Mouse (Mus musculus) heart, adult 2 months (tissue): ENCODE results near the gene Evi5. TPM values are rescaled to one million over a fixed set of nuclear protein-coding genes. Genes with fewer than 3 reads are reported as not detected.

Experiments
- DNase-seq, 2 experiments: peaks; one replicate each; pipeline ENCODE4 v3.0.0; 2021
- H3K27ac ChIP-seq: fragments of 200-600 bp; 2 replicates; pipeline ENCODE4 v1.8.1; 2022
- H3K27me3 ChIP-seq: fragments of 200-500 bp; 2 replicates; pipeline ENCODE4 v1.6.1; 2012; ENCODE audit warnings: mild to moderate bottlenecking, low read length, inconsistent platforms, mixed read lengths; ENCODE audit not compliant: control insufficient read depth, insufficient read depth
- H3K36me3 ChIP-seq: fragments of 200-500 bp; 2 replicates; pipeline ENCODE4 v1.6.1; 2012; ENCODE audit warnings: low read length, inconsistent platforms; ENCODE audit not compliant: control insufficient read depth, insufficient read depth
- H3K4me1 ChIP-seq: fragments of 200-500 bp; 2 replicates; pipeline ENCODE4 v1.6.1; 2011; ENCODE audit warnings: low read length; ENCODE audit not compliant: control insufficient read depth, insufficient read depth
- H3K4me3 ChIP-seq: fragments of 200-600 bp; 2 replicates; pipeline ENCODE4 v1.8.1; 2022
- H3K79me2 ChIP-seq: fragments of 200-500 bp; replicated peaks from 2 replicates; pipeline ENCODE4 v1.6.1; 2012; ENCODE audit warnings: mild to moderate bottlenecking, inconsistent platforms, low read length, moderate library complexity, mixed read lengths; ENCODE audit not compliant: control insufficient read depth, insufficient read depth
- H3K9ac ChIP-seq: fragments of 200-500 bp; 2 replicates; pipeline ENCODE4 v1.6.1; 2012; ENCODE audit warnings: low read depth, mild to moderate bottlenecking, control low read depth, inconsistent platforms, low read length, mixed read lengths
- CTCF ChIP-seq: fragments of 200-600 bp; IDR thresholded peaks from 2 replicates; pipeline ENCODE4 v1.8.1; 2022; ENCODE audit warnings: antibody characterized with exemption, mild to moderate bottlenecking, moderate library complexity
- EP300 ChIP-seq: fragments of 200-500 bp; IDR thresholded peaks from 2 replicates; pipeline ENCODE4 v1.6.1; 2011; ENCODE audit warnings: low read depth, low read length, control low read depth; ENCODE audit not compliant: insufficient read depth
- POLR2A ChIP-seq: fragments of 200-500 bp; IDR thresholded peaks from 2 replicates; pipeline ENCODE4 v1.6.1; 2011; ENCODE audit warnings: mild to moderate bottlenecking, low read depth, low read length, control low read depth; ENCODE audit not compliant: insufficient read depth
- WGBS: fragments of 180-500 bp; shearing (Covaris S2); methylation state at CpG from one replicate; pipeline ENCODE4 v1.1.7; 2018; 5-methylcytosine and 5-hydroxymethylcytosine counted together
- intact Hi-C: fragments of 180-260 bp; cut with DNase I; formaldehyde crosslinking; loops from one replicate; pipeline ENCODE4 v1.15.1; 2025
- polyA plus RNA-seq: library from polyadenylated mRNA; depleted of rRNA; stranded (reverse); fragments of >200 nt; gene quantifications from 2 replicates; pipeline ENCODE4 v1.2.3, GENCODE M21; 2012
- total RNA-seq, 2 experiments: library from RNA; stranded (reverse); gene quantifications; 2 replicates each; pipeline ENCODE4 v1.2.3; 2021

Evi5 gene
- total and polyA plus RNA-seq, 3 experiments: 7.4 to 21.7 (median 20.5) TPM

GRCm38 (mm10) chr5:107749229-107749916 is 125.5 kb downstream of the Evi5 start:
- H3K4me1 ChIP-seq: no peaks in the 10 kb centered on the region; the same call in 1 of the 2 replicates
- 47% methylated on average over 9 of the region's 9 CpGs for WGBS
- no peaks in the 10 kb centered on the region for H3K79me2 ChIP-seq
- intact Hi-C loops: no loop called here
- DNase-seq: no peak
- H3K27ac ChIP-seq: no peak overlapping the region
- H3K27me3 ChIP-seq: no peaks in the 10 kb centered on the region
- no peak overlapping the region for H3K9ac ChIP-seq
- H3K4me3 ChIP-seq: no peak overlapping the region
- peaks cover 6% of the 10 kb centered on the region for H3K36me3 ChIP-seq
- TF ChIP-seq EP300 (no peak), CTCF (no peak), POLR2A (no peak)

DNA sequence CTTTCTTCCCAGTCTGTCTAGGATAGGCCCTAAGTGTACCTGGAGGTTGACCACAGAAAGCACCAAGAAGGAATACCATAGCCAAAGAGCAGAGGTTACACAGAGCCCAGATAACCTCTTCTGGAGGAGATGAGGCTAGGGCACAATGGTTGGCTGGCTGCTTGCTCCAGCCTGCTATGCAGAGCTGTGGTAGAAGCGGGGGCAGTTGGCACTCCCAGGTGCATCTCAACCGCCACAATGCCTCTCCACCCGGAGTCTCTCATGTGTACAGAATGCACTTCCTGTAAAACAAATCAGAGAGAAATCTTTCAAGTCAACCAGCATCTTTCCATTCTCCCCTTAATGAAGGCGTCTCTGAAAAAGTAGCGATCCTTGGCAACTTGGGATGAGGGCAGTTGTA is 135.9 kb downstream of the Evi5 start:
- no peak overlapping the region for H3K9ac ChIP-seq
- DNase-seq: no peak
- TF ChIP-seq CTCF: no peak
- no peak for TF ChIP-seq POLR2A
- no peak for TF ChIP-seq EP300
- WGBS: 88% methylated on average over 5 of the region's 5 CpGs
- no peaks in the 10 kb centered on the region for H3K36me3 ChIP-seq
- H3K27me3 ChIP-seq: no peaks in the 10 kb centered on the region
- H3K79me2 ChIP-seq: no peaks in the 10 kb centered on the region
- no peak overlapping the region for H3K27ac ChIP-seq
- intact Hi-C loops: no loop called here
- no peaks in the 10 kb centered on the region for H3K4me1 ChIP-seq
- H3K4me3 ChIP-seq: no peak overlapping the region

DNA sequence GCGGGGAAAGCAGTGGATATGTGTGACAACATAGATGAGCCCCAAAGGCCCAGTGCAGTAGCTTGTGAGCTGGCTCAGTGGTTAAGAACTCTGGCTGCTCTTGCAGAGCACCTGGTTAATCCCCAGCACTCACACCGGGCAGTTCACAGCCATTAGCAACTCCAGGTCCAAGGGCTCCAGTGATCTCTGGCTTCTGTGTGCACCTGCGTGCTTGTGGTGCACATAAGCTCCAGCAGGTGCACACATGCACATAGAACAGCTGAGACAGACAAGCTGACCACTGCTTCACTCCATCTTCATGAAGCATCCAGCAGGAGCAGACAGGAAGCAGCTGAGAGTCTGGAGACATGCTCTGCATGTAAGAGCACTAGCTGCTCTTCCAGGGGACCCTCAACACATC is 136.6 kb downstream of the Evi5 start:
- no peak overlapping the region for H3K9ac ChIP-seq
- H3K27me3 ChIP-seq: no peaks in the 10 kb centered on the region
- 77% methylated on average over 3 of the region's 3 CpGs for WGBS
- DNase-seq: no peak
- H3K4me1 ChIP-seq: no peaks in the 10 kb centered on the region
- H3K27ac ChIP-seq: no peak overlapping the region
- no peaks in the 10 kb centered on the region for H3K36me3 ChIP-seq
- H3K4me3 ChIP-seq: no peak overlapping the region
- intact Hi-C loops: no loop called here
- no peaks in the 10 kb centered on the region for H3K79me2 ChIP-seq
- TF ChIP-seq POLR2A (no peak), EP300 (no peak), CTCF (no peak)

DNA sequence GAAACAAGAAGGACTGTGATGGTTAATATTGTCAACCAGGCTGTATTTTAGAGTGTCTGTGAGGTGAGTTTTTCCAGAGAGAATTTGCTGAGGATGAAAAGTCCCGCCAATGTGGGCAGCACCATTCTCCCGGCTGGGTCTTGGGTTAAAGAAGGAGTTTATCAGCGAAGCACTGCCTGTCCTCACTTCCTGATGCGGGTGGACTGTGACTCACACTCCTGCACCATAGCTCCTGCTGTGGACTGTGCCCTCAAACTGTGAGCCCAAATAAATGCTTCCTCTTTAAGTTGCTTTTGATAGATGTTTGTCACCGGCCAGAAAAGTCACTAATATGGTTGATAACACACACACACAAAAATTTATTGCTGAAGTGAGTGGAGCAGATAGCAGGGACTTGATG is 138.7 kb downstream of the Evi5 start:
- WGBS: 64% methylated on average over 5 of the region's 5 CpGs
- intact Hi-C loops: no loop called here
- Histone ChIP-seq H3K4me1 (no peaks in the 10 kb centered on the region), H3K27ac (no peak overlapping the region), H3K4me3 (no peak overlapping the region), H3K36me3 (no peaks in the 10 kb centered on the region), H3K9ac (no peak overlapping the region), H3K27me3 (0 out of 2 replicates have a peak, but pooled peaks cover 1% of the 10 kb centered on the region), H3K79me2 (no peaks in the 10 kb centered on the region)
- no peak for DNase-seq
- TF ChIP-seq POLR2A (no peak), CTCF (no peak), EP300 (no peak)

DNA sequence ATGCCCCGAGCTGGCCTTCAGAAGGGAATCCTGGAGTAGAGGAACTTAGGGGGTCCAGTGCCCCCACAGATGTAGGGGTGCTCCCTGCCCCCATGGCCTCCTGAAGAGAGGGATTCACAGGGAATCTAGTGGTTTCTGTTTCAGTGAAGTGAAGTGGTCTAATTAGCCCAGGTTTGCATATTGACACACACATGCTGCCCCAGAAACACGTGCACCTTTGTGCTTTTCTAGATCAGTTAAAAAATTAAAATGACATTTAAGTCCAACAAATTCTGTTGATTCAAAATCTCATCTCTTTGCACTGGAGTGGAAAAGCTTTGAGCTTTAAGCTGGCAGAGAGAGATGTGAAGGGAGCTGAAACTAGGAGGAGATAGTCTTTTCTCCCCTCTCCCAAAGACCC is 143.1 kb downstream of the Evi5 start:
- no peak overlapping the region for H3K4me3 ChIP-seq
- DNase-seq: no peak
- no peak overlapping the region for H3K9ac ChIP-seq
- TF ChIP-seq CTCF (no peak), POLR2A (no peak), EP300 (no peak)
- intact Hi-C loops: no loop called here
- no peaks in the 10 kb centered on the region for H3K36me3 ChIP-seq
- peaks cover 10% of the 10 kb centered on the region; the same call in 1 of the 2 replicates for H3K27me3 ChIP-seq
- no peaks in the 10 kb centered on the region for H3K79me2 ChIP-seq
- no peaks in the 10 kb centered on the region for H3K4me1 ChIP-seq
- no peak overlapping the region for H3K27ac ChIP-seq
- 40% methylated on average over 2 of the region's 2 CpGs for WGBS

DNA sequence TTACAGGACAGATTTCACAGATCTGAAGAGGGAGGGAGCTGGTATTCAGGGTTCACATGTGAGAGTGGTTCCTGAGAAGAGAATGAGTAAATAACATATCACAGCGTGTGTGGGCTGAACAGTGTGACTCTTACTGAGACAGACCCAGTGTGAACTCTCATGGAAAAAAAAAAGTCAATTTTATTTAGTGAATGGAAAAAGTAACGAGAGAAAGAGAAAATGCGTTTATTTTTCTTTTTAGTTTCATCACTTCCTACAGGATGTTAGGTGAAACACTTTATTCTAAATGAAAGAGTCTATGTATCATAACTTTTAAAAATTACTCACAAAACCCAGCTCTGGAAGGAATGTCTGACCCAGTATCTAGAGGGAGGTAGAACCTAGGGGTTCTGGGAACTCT is 143.5 kb downstream of the Evi5 start:
- Histone ChIP-seq H3K79me2 (no peaks in the 10 kb centered on the region), H3K4me1 (no peaks in the 10 kb centered on the region), H3K36me3 (no peaks in the 10 kb centered on the region), H3K9ac (no peak overlapping the region), H3K4me3 (no peak overlapping the region), H3K27me3 (peaks cover 14% of the 10 kb centered on the region), H3K27ac (no peak overlapping the region)
- no peak for TF ChIP-seq EP300
- TF ChIP-seq CTCF: no peak
- no peak for TF ChIP-seq POLR2A
- DNase-seq: no peak
- WGBS: 36% methylated on average over 3 of the region's 3 CpGs
- intact Hi-C loops: no loop called here
